Mouse (Mus musculus) forebrain, postnatal 0 days (tissue): ENCODE results near the gene Khk. TPM values are rescaled to one million over a fixed set of nuclear protein-coding genes. Genes with fewer than 3 reads are reported as not detected.

Experiments
- ATAC-seq: fragments of 200-750 bp; cut with Nextera tagmentation; 2 replicates; pipeline ENCODE4 v1.8.0; 2017; ENCODE audit warnings: mild to moderate bottlenecking, moderate library complexity
- DNase-seq: peaks from one replicate; pipeline ENCODE4 v3.0.0-alpha.2; 2015
- H3K27ac ChIP-seq: fragments of 300-500 bp; sonication (generic); 2 replicates; pipeline ENCODE4 v1.5.1; 2014; ENCODE audit warnings: low read depth, mild to moderate bottlenecking, antibody characterized with exemption, low read length, moderate library complexity, mixed read lengths
- H3K27me3 ChIP-seq: fragments of 300-500 bp; sonication (generic); 2 replicates; pipeline ENCODE4 v1.6.1; 2014; ENCODE audit warnings: mild to moderate bottlenecking, low read length, mixed read lengths; ENCODE audit not compliant: insufficient read depth
- H3K36me3 ChIP-seq: fragments of 300-500 bp; sonication (generic); 2 replicates; pipeline ENCODE4 v1.6.1; 2014; ENCODE audit warnings: mild to moderate bottlenecking, moderate library complexity; ENCODE audit not compliant: insufficient read depth
- H3K4me1 ChIP-seq: fragments of 300-500 bp; sonication (generic); 2 replicates; pipeline ENCODE4 v1.6.1; 2014; ENCODE audit warnings: antibody characterized with exemption; ENCODE audit not compliant: insufficient read depth
- H3K4me2 ChIP-seq: fragments of 300-500 bp; sonication (generic); 2 replicates; pipeline ENCODE4 v1.6.1; 2014; ENCODE audit warnings: low read depth, mild to moderate bottlenecking, moderate library complexity
- H3K4me3 ChIP-seq: fragments of 300-500 bp; sonication (generic); 2 replicates; pipeline ENCODE4 v1.5.1; 2014; ENCODE audit warnings: low read depth, low read length, mixed read lengths
- H3K9ac ChIP-seq: fragments of 300-500 bp; sonication (generic); 2 replicates; pipeline ENCODE4 v1.6.1; 2014; ENCODE audit warnings: mild to moderate bottlenecking
- H3K9me3 ChIP-seq: fragments of 300-500 bp; sonication (generic); 2 replicates; pipeline ENCODE4 v1.6.1; 2016; ENCODE audit warnings: low read length
- CTCF ChIP-seq: sonication (generic); IDR thresholded peaks from 2 replicates; pipeline ENCODE4 v1.5.1; 2016; ENCODE audit warnings: antibody characterized with exemption, control low read depth, low read depth
- WGBS: fragments of 180-500 bp; shearing (Covaris S2); extraction: QIAGEN DNeasy Blood & Tissue Kit; methylation state at CpG from one replicate; pipeline ENCODE4 v1.1.7; 2014; 5-methylcytosine and 5-hydroxymethylcytosine counted together
- polyA plus RNA-seq: library from polyadenylated mRNA; unstranded; fragments of >200 nt; fragmentation: Nextera tagmentation; extraction: Ambion mirVana; gene quantifications from 2 replicates; pipeline ENCODE4 v1.2.1, GENCODE M21; 2015
- total RNA-seq: library from RNA; depleted of rRNA; stranded (reverse); fragments of >200 nt; gene quantifications from 2 replicates; pipeline ENCODE4 v1.2.3, GENCODE M21; 2014

Khk gene
- total and polyA plus RNA-seq, 2 experiments from 2014 or later: 4.5 to 13.2 TPM

DNA sequence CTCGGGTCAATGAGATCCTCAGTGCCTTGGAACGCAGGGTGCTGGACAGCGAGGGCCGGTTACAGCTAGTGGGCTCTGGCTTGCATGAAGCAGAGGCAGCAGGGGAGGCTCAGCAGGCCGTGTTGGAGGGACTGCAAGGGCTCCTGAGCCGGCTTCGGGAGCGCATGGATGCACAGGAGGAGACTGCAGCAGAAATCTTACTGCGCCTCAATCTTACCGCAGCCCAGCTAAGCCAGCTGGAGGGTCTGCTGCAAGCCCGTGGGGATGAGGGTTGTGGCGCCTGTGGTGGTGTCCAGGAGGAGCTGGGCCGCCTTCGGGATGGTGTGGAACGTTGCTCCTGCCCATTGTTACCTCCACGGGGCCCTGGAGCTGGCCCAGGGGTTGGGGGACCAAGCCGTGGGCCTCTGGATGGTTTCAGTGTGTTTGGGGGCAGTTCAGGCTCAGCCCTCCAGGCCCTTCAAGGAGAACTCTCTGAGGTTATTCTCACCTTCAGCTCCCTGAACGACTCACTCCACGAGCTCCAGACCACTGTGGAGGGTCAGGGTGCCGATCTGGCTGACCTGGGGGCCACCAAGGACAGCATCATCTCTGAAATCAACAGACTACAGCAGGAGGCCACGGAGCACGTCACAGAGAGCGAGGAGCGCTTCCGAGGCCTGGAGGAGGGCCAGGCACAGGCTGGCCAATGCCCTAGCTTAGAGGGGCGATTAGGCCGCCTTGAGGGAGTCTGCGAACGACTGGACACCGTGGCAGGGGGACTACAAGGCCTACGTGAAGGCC is 3.1 kb upstream of the Khk start:
- no peak overlapping the region for H3K27ac ChIP-seq
- ATAC-seq (no peak), DNase-seq (no peak)
- H3K27me3 ChIP-seq: no peaks in the 10 kb centered on the region
- H3K4me2 ChIP-seq: no peak overlapping the region
- no peak overlapping the region for H3K9ac ChIP-seq
- TF ChIP-seq CTCF: no peak
- no peak overlapping the region for H3K4me3 ChIP-seq
- WGBS: 85% methylated on average over 31 of the region's 31 CpGs
- H3K36me3 ChIP-seq: no peaks in the 10 kb centered on the region
- H3K4me1 ChIP-seq: 0 out of 2 replicates have a peak, but pooled peaks cover 4% of the 10 kb centered on the region
- no peaks in the 10 kb centered on the region for H3K9me3 ChIP-seq

DNA sequence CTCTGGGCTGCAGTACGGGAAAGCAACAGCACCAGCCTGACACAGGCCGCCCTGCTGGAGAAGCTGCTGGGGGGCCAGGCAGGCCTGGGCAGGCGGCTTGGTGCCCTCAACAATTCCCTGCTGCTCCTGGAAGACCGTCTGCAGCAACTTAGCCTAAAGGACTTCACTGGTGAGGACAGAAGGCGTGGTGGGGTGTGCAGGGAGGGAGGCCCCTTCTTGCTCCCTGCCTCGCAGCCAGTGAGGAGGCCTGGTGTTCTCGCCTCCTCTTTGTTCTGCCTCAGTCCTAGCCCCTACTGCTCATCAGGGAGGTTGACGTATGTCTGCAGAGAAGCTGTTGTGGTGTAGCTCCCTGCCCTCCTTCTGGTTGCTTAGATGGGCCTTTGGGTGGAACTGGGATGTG is 2.5 kb upstream of the Khk start:
- Histone ChIP-seq H3K9me3 (no peaks in the 10 kb centered on the region), H3K36me3 (no peaks in the 10 kb centered on the region), H3K4me3 (no peak overlapping the region), H3K4me1 (0 out of 2 replicates have a peak, but pooled peaks cover 4% of the 10 kb centered on the region), H3K4me2 (no peak overlapping the region), H3K27ac (no peak overlapping the region), H3K27me3 (no peaks in the 10 kb centered on the region), H3K9ac (no peak overlapping the region)
- TF ChIP-seq CTCF: no peak
- ATAC-seq (no peak), DNase-seq (no peak)
- WGBS: 83% methylated on average over 8 of the region's 8 CpGs

DNA sequence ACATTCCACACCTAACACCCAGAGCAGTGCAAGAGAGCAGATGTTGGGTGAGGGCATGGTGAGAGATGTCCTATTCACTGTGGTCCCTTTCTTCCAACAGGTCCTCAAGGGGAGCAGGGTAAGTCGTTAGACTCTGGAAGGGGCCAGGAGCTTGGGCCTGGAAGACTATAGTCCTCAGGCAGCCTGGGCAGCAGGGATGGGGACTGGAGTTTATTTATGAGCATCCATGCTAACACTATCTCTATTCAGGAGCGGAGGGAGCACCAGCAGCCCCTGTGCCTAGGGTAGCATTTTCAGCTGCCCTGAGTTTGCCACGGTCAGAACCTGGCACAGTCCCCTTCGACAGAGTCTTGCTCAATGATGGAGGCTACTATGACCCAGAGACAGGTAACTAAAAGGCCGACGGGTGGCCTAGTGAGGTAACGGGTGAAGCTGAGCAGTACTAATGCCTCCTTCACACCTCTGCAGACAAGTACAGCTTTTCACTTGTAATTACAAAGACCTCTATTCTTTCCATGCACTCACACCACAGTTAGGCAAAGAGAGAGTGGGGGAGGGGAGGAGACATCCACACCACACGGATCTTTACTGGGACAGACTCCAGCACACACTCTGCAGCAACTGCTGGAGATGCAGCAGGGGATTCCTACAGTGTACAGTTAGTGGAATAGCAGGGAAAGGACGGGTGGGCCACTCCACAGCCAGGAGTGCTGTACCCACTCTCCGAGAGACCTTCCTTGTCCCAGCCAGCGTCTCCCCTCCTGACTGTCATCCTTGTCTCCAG is 1.2 kb upstream of the Khk start:
- no peak for ATAC-seq
- H3K4me1 ChIP-seq: 0 out of 2 replicates have a peak, but pooled peaks cover 4% of the 10 kb centered on the region
- H3K9ac ChIP-seq: no peak overlapping the region
- no peak overlapping the region for H3K27ac ChIP-seq
- H3K36me3 ChIP-seq: no peaks in the 10 kb centered on the region
- no peak overlapping the region for H3K4me2 ChIP-seq
- WGBS: 51% methylated on average over 11 of the region's 11 CpGs
- no peak overlapping the region for H3K4me3 ChIP-seq
- no peaks in the 10 kb centered on the region for H3K27me3 ChIP-seq
- DNase-seq: no peak
- no peak for TF ChIP-seq CTCF
- H3K9me3 ChIP-seq: no peaks in the 10 kb centered on the region

DNA sequence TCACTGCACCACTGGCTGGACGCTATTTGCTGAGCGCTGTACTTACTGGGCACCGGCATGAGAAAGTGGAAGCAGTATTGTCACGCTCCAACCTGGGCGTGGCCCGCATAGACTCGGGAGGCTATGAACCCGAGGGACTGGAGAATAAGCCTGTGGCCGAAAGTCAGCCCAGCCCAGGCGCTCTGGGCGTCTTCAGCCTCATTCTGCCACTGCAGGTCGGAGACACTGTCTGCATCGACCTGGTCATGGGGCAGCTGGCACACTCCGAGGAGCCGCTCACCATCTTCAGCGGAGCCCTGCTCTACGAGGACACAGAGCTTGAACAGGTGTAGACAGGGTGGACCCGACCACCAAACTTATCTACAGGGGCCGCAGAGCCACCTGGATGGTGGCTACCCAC is 610 bp upstream of the Khk start:
- H3K4me1 ChIP-seq: 0 out of 2 replicates have a peak, but pooled peaks cover 4% of the 10 kb centered on the region
- no peaks in the 10 kb centered on the region for H3K9me3 ChIP-seq
- H3K4me2 ChIP-seq: no peak overlapping the region
- no peak overlapping the region for H3K9ac ChIP-seq
- DNase-seq (no peak), ATAC-seq (no peak)
- H3K36me3 ChIP-seq: no peaks in the 10 kb centered on the region
- H3K27me3 ChIP-seq: no peaks in the 10 kb centered on the region
- H3K4me3 ChIP-seq: no peak overlapping the region
- H3K27ac ChIP-seq: no peak overlapping the region
- WGBS: 62% methylated on average over 19 of the region's 19 CpGs
- no peak for TF ChIP-seq CTCF

DNA sequence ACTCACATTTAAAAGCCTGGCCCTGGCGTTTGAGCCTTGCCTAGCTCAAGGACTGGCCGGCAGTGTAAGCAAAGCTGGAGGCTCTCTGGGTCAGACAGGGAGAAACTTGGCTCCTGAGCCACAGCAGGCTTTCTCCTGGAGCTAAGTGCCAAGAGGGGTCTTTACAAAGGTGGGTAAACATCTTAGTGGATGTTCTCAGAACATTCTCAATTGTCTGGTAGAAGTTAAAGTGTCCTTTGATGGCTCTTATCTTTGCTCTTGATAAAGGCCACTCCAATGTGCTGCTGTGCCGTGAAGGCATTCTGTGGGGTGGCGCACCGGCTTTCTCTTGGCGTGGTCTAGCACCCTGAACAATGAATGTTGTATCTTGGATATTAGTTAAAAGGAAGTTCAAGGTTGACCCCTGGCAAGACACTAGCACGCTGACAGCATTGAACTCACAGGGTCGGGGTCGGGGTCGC is 1.4 kb downstream of the Khk start:
- no peak for TF ChIP-seq CTCF
- ATAC-seq (no peak), DNase-seq (no peak)
- H3K36me3 ChIP-seq: no peaks in the 10 kb centered on the region
- no peak overlapping the region for H3K27ac ChIP-seq
- WGBS: 75% methylated on average over 10 of the region's 10 CpGs
- H3K27me3 ChIP-seq: no peaks in the 10 kb centered on the region
- peak overlapping the region; percentile 93 for H3K4me2 ChIP-seq
- 0 out of 2 replicates have a peak, but pooled peaks cover 4% of the 10 kb centered on the region for H3K4me1 ChIP-seq
- H3K9me3 ChIP-seq: no peaks in the 10 kb centered on the region
- H3K9ac ChIP-seq: no peak overlapping the region
- no peak overlapping the region; the same call in 1 of the 2 replicates for H3K4me3 ChIP-seq

DNA sequence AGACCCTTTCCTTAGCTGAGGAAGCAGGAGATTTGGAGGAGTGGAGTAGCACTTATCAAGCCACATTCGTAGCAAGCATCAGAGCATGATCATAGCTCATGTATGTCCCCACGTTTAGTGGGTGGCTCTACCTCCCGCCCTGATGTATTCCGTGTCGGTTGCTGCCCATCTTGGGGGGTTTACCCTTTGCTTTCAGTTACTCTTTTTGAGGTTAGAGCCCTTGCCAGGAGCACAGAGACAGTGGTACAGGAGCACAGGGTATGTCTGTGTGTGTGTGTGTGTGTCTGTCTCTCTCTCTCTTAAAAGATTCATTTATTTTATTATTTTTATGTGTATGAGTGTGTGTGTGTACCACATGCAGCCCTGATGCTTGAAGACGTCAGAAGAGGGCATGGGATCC is 1.9 kb downstream of the Khk start:
- H3K9me3 ChIP-seq: no peaks in the 10 kb centered on the region
- DNase-seq (no peak), ATAC-seq (no peak)
- H3K27ac ChIP-seq: no peak overlapping the region
- WGBS: 90% methylated on average over 6 of the region's 6 CpGs
- no peak overlapping the region for H3K4me3 ChIP-seq
- no peak for TF ChIP-seq CTCF
- no peak overlapping the region for H3K9ac ChIP-seq
- H3K36me3 ChIP-seq: no peaks in the 10 kb centered on the region
- H3K4me1 ChIP-seq: 0 out of 2 replicates have a peak, but pooled peaks cover 4% of the 10 kb centered on the region
- no peak overlapping the region for H3K4me2 ChIP-seq
- H3K27me3 ChIP-seq: no peaks in the 10 kb centered on the region

DNA sequence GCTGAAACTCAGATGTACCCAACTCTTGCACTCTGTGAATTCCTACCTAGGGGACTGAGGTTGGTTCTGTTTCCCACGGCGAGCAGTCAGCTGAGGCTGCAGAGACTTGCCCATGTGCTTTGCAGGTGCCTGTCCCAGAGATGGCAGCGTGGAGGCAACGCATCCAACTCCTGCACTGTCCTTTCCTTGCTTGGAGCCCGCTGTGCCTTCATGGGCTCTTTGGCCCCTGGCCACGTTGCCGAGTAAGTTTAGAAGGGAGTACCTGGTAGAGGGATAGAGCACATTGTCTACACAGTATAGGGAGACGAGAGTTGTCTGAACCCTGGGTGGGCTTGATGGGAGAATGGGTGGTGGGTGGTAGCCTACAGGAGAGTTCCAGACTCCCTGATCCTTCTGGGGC is 3.4 kb downstream of the Khk start:
- DNase-seq (no peak), ATAC-seq (no peak)
- no peaks in the 10 kb centered on the region for H3K9me3 ChIP-seq
- WGBS: 75% methylated on average over 8 of the region's 8 CpGs
- TF ChIP-seq CTCF: no peak
- 0 out of 2 replicates have a peak, but pooled peaks cover 4% of the 10 kb centered on the region for H3K4me1 ChIP-seq
- no peak overlapping the region for H3K4me2 ChIP-seq
- H3K27ac ChIP-seq: no peak overlapping the region
- H3K9ac ChIP-seq: no peak overlapping the region
- no peaks in the 10 kb centered on the region for H3K27me3 ChIP-seq
- H3K36me3 ChIP-seq: no peaks in the 10 kb centered on the region
- no peak overlapping the region for H3K4me3 ChIP-seq
